Mouse (Mus musculus): ENCODE measurements around the gene Mpped1.
A peak's percentile ranks its signal among the peaks of the same experiment; 100 is the strongest.

Gene Mpped1

DNA sequence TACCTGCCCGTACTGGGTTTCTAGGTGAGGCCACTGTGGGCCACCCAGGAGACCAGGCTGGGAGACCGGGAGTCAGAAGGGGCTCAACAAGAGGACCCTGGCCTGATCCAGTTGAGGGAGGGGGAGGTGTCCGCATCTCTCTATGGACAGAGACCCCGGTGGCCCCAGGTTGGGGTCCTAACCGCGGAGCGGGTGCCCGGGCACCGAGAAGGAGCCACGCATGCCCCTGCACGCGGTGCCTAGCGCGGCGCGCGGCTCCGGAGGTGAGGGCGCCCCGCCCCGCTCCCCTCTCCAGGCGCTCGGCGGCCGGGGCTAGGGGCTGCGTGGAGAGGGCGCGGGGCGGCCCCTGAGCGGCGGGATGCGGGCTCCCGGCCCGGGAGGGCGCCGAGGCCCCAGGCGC, at the start of gene Mpped1:
Gene Mpped1 (plus strand): TSS at position 81 of the 400 bp plus-strand sequence.
- DNase-seq (ENCODE audit: low read depth, low spot score) = no peak

DNA sequence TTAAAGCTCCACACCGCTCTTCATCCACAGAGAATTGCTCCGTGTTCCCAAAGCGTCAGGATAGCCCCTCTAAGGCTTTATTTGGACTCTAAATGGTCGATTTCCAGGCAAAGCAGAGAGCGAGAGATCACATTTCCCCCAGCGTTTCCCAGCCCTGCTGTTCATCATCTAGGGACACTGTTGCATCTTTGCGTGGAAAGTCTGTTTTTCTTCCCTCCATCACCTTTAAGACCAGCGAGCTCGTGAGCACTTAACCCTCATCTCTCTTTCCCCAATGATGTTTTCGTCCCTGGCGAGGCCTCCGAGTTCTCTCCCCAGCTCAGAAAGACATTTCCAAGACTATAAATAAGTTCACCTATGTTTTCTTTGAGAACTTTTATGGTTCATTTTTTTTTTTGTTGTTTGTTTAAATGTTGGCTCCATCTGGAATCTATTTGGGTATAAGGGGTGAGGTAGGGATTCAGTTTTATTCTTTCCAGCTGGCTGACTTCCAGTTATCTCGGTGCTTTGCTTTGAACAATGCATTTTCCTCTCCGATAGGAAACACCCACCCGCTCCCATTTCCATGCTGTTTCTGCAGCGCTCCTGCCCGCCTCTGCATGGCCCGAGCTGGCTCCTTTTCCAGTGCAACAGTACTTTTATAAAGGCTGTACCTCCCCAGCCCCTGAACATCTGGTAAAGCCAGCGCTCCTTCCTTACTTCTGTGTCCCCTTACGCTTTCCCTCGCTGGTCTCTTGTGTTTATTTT, 38.4 kb upstream of the Mpped1 start:
- no peak for DNase-seq (ENCODE audit: low read depth, low spot score)

DNA sequence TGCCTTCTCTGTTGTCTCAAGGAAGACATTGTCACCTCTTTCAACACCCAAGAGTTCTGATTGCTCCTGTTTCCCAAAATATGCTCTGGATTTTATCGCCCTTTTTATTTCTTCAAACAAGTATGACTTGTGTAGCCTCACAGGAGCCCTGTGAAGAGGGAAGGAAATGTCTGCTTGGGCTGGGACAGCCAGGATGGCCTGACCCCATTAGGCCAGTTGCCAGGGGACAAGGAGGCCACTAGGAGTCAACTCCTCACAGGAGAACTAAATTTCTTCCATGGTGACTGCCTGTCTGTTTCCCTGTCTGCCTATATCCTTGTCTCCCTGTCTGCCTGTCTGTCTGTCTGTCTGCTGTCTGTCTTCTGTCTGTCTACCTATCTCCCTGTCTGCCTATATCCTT, 37.2 kb upstream of the Mpped1 start:
- DNase-seq (ENCODE audit: low read depth, low spot score) = no peak

DNA sequence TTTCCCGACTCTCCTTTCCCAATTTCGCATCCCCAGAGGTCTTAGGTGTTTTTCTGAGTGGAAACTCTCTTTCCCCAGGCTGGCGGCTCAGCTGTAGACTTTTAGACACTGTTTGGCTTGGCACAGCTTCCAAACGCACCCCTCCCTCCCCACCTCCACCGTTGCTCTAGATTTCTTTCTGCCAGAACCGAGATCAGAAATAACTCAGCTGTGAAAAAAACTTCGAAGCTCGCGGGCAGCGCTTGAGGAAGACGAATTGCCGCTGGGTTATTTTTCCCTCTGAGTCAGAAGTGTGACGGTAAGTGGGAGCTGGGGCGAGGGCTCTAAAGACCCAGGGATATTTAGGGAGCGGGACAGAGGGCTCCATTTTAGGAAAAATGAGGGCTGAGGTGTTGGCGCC, 33.0 kb upstream of the Mpped1 start:
- no peak for DNase-seq (ENCODE audit: low read depth, low spot score)

DNA sequence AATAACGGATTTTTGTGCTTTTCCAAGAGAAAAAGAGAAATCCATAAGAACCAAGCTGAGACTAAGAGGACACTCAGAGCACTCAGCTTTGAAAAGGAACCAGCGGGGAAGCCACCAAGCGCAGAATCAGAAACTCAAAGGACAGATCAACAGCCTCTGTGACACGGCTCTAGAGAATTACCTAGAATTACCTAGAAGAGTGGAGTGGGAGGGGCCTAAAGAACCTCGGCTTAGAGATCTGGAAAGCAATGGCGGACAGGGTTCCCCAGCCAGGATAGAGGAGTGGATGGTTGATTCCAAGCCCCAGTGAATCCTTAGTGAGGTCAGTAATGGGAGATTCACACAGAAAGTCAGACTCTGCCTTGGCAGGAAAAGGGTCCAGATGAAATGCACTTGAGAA, 30.3 kb upstream of the Mpped1 start:
- no peak for DNase-seq (ENCODE audit: low read depth, low spot score)

DNA sequence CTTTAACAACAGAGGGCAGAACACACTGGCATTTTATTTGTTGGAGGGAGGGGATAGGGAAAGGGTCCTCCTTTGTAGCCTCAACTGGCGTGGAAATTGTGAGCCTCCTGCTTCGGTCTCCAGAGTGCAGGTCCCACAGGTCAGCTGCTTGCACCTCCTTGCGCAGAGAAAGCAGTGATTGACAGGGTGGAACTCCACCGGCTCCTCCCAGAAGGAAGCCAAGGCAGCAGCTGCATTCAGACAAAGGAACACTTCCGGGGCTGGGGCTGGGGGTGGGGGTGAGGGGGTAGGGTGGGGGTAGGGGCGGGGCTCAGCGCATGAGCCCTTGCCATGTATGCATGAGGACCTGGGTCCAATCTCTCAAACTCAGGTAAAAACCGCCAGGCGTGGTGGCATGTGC, 29.8 kb upstream of the Mpped1 start:
- no peak for DNase-seq (ENCODE audit: low read depth, low spot score)

DNA sequence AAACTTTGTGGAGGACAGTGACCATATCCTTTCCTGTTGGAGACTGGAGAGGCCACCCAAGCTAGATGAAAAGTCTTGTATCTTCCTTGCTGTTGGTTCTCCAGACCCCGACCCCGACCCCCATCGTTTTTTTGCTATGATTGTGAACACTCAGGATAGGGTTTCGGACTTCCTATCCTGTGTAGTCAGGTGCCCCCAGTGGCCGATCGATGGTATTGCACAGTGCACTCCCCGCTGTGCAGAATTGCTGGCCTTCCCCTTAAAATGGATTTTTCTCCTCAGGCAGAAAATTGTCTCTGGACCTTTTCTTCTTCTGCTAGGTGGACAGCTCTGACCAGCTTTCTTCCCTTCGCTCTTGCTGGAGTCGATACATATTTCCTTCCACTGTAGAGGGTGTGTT, 22.5 kb upstream of the Mpped1 start:
- DNase-seq (ENCODE audit: low read depth, low spot score) = peak; percentile 46

DNA sequence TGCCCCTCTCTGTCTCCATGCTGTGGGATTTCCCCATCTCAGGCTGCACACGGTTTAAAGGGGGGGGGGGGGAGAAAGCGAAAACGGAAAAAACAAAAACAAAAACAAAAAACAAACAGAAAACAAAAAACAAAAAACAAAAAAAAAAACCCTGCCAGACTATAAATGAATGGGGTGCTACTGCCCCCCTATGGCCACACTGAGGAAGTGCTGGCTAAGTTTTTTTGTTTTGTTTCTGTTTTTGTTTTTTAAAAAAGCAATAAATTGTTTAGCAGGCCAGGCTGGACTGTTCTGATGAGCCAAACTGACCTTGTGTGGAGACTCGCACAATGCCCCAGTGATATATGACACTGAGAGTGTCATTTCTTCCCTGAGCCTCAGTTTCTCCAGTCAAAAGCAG, 20.3 kb upstream of the Mpped1 start:
- DNase-seq (ENCODE audit: low read depth, low spot score) = peak; percentile 25

DNA sequence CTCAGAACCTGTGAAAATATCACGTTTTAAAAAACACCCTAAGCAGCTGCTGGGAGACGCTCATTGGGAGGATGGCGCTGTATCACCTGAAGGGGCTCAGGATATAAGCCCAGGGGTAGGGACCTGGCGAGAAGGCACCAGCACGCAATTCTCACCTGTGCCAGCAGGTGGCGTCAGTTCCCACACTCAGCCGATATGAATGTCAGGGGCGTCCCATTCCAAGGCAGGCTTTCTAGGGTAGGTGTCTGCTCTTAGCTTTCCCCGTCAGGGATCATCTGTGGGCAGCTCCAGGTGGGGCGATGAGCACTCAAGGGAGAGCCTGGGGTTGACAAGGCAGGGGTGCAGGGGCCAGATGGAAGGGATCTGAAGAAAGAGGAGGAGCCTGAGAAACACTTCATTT, 18.6 kb upstream of the Mpped1 start:
- peak; percentile 54 for DNase-seq (ENCODE audit: low read depth, low spot score)

DNA sequence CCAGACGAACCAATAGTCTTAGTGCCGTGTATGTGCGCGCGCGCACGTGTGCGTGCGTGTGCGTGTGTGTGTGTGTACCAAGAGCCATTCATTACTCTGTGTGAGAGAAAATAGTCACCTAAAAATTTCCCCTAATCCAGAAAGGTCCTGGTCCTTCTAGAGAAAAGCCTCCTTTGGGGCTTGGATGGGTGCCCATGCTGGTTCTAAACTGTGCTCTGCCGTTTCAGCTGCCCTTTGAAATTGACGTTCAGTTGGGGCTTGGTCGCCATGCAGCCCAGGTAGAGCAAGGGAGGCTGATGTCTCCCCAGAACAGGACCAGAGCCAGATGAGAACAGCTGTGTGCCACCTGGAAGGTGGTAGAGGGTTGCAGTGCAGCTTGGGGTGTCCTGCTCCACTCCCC, 17.8 kb upstream of the Mpped1 start:
- DNase-seq (ENCODE audit: low read depth, low spot score) = no peak

DNA sequence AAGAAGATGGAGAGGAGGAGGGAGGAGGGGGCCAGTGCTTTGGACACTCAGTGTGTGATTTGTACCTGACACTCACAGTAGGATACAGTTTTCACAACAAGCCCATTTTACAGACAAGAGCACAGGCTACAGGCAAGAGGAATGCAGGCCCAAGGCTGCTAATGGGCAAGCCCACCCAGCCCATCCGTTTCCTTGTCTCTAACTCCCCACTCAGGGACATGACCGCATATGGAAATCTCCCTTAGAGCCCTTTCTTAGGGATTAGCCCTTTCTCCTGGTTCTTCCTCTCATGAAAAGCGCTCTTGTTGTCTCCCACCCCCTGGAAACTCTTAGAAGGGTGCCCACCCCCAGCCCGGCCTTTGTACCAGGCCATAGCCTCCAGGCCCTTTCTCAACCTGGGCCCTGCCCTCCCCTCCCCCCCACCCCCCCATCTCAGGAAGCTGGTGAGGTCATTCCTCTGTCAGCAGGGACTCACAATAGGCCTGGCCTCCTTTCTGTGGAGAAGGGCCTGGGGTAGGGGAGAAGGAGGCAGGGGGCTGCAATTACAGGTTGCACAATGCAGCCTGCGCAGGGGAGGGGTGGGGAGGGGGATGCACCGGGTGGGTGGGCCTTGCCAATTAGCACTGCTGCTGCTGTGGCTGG, 13.8 kb upstream of the Mpped1 start:
- DNase-seq (ENCODE audit: low read depth, low spot score) = no peak

DNA sequence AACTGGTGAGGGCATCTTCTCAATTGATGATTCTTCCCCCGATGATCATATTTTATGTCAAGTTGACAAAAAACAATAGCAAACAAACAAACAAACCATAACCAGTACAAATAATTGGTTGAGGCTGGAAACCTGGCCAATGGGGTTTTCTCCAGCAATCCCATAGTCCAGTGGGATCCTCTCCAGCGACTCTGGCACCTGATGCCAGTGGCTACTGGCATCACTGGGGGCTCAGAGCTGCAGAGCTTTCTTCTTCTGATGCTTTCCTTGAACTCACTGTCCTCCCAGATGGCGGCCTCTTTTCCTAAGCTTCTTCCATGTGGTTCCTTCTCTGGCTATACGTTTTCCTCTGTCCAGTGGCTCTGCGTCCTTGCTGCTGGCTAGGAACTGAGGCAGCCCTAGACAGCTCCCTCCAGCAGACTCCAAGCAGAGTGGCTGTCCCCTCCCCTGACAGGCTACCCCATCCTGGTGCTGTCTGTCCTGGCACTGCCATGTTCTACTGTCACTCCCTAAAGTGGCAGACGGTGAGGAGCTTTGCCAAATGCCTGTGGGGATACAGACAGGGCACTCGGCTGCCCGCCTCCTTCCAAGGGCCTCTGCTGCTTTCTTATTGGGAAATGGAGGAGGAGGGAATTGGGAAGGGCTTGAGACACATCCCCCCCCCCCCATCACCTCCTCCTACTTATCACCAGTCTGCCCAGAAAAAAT, 7.8 kb upstream of the Mpped1 start:
- no peak for DNase-seq (ENCODE audit: low read depth, low spot score)

DNA sequence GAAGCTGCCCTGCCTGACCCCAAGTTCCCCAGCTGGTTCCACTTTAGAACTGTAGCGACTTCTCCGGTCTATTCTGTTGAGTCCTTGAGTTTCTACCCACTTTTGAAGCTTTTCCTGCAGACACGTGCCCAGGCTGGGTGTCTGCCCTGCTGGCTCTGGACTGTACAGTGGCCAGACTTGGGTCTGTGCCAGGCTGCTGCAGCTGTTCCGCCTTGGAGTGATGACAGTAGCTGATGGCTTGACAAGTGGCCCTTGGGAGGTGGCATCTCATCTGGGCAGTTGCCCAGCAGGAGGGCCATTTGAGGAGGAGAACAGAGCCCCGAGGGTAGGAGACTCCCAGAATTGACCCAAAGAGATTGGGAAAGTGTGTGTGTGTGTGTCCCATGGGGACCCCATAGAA, 6.8 kb upstream of the Mpped1 start:
- DNase-seq (ENCODE audit: low read depth, low spot score) = no peak

DNA sequence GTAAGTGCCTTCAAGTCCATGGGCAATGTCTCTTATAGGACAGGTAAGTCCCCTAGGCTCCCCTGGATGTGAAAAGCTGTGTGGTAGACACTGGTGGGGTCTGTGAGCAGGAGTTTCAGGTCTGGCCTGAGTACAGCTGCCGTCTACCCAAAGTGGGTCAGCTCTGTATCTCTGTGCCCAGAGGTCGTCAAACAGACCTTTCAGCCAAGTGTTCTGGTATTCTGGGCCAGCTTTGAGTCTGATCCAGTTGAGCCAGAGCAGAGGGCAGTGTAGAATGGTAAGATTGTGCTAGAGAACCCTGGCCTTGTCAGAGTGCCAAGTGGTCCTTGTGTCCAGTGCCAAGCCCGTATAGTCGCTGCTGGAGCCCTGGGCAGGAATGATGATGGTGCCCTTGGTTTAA, 6.3 kb upstream of the Mpped1 start:
- DNase-seq (ENCODE audit: low read depth, low spot score) = no peak

DNA sequence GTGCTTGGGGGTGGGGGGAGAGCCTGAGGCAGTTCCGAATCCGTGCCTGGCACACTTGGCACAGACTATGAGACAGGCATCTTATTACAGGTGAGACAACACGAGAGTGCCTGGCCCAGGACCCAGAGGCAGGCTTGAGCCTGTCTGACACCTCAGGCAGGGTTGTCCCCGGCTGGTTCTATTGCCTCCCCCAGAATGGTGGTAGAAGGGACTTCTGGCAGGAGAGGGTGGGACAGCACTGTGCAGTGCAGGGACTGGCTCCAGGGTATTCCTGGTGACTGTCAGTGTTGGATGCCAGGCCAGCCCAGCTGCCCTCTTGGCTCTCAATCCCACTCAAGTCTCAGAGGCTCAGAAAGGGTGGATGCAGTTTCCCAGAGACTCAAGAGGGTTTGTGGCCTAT, 4.3 kb upstream of the Mpped1 start:
- DNase-seq (ENCODE audit: low read depth, low spot score) = no peak

DNA sequence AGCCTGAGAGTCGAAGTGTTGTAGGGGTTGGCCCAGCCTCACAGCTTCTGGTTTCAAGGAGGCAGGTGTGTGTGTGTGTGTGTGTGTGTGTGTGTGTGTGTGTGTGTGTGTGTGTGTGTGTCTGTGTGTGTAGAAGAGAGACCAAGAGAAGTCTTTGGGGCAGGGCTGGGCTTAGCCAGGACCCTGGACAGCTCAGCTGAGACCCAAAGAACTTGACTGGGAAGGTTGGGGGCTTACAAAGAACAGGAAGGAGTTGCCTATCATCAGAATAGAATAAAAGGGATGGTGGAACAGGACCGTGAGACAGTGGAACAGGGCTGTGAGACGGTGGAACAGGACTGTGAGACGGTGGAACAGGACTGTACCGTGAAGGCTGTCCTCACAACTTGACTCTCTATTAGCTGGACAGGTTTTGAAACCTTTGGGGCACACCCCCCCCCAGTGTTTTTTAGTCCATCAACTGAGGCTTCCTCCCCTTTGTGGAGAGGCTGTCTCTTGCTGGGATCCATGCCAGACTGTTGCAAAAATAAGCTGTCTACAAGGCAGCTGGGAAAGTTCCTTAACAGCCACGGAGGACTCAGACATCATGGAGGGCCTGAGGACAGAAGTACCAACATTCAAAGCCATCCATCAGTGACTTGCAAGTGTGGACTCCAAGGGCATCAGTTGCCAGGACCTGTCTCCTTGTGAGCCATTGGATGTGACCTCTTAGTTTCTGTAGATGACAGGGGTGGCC, 2.8 kb upstream of the Mpped1 start:
- no peak for DNase-seq (ENCODE audit: low read depth, low spot score)

DNA sequence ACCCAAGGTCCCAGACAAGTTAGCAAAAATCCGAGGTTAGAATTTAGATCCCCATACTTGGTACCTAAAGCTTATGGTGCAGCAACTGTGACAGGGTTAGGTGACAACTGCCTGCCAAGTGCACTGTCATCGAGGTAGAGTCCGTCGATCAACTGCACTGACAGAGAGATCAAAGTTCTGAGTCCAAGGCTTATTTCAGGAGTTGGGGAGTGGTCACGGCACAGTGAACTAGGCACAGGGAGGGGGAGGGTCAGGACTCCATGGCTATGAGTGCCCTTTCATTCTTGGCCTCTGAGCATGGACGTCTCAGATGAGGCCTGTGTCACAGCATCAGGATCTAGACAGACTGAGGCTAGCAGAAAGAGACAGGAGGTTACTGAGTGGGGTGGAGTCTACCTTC, 1.8 kb upstream of the Mpped1 start:
- DNase-seq (ENCODE audit: low read depth, low spot score) = no peak

DNA sequence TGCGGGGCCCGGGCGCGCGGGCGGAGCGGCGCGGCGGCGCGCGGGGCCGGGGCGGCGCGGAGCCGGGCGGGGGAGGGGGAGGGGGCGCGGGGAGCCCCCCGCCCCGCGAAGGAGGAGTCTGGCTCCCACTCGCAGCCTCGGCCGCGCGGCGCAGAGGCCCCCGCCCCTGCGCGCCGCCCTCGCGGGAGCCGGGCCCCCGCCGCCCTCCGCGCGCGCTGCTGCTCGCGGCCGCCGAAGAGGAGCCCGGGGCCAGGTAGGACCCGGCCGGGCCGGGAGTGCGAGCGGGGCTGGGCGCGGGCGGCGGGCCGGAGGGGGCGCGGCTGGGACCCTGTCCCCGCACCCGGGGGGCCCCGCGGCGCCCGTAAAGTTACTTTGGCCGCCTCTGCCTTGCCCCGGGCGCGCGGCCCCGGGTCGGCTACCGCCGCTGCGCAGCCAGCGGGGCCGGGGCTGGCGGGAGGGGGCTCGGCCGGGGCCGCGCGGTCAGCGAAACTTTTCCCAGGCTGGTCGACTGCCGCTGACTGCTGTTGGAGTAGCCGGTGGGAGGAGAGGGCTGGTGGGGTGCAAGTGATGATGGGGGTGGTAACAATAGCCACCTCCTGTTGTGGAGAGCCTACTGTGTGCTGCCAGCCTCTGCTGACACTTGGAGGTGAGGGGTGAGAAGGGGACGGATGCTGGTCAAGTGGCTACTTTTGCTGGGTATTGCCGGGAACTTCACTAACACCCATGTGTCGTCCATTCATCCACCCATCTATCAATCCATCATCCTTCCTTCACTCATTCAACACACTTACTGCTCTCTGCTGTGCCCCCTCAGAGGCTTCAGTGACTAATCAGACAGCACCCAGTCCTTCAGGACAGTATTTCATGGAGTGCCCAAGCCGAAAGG, 831 bp downstream of the Mpped1 start:
- DNase-seq (ENCODE audit: low read depth, low spot score) = no peak

DNA sequence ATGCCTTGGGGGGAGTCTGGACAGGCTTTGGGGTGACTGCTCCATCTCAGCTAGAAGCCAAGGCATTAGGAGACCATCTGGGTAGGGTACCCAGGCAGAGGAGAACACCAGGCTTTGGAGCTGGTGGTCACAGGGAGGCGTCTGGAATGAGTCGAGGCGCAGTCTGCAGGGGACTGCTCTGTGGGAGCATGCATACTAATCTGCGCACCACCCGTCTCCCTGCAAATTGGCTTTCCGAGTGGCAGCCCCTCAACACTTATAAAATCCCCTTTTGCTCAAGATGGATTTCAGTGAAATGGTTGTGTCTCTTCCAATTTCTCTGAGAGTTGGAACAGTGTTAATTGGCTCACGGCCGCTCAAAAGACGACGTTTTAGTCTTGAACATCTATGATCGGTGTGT, 2.0 kb downstream of the Mpped1 start:
- no peak for DNase-seq (ENCODE audit: low read depth, low spot score)

DNA sequence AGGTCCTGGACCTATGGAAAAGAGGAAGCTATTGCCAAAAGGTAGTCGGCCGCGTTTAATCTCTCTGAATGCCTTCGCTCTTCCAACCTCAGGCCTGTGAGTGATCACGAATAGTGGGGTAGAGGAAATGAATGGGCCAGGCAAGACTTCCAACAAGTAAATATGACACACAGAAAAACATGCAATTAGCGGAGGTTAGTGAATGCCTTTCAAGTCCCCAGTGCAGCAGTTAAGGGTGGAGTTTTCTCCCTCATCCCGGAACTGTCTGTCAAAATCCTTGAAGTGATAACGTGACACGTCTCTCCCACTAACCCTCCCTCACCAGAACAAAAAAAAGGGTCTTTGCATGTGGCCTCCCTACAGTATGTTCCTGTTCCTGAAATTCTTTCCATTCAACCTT, 3.0 kb downstream of the Mpped1 start:
- DNase-seq (ENCODE audit: low read depth, low spot score) = no peak

DNA sequence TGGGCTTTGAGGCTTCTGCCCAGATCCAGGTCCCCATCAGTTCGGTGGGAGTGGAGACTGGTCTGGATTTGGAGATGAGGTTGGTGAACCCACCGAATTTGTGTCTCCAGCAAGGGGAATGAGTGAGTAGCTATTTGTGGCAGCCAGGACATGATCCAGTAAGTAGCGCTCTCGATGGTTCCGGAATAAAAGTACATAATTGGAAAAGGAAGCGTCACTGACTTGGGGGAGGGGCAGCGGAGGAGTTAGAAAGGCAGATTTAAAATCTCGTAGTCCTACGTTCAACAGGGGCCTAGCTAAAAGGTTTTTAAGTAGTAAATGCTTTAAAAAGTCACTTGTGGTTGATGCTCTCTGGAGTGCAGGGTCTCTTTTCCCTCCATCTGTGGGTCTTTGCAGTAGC, 5.5 kb downstream of the Mpped1 start:
- no peak for DNase-seq (ENCODE audit: low read depth, low spot score)

Measured in A20 (cell line).